Mouse (Mus musculus) hindbrain, embryonic 16.5 days (tissue): ENCODE data around the gene Rab13. TPM values are rescaled to one million over a fixed set of nuclear protein-coding genes. Genes with fewer than 3 reads are reported as not detected.
A peak's percentile ranks its signal among the peaks of the same experiment; 100 is the strongest.

ENCODE experiments used
- ATAC-seq: fragments of 200-750 bp; cut with Nextera tagmentation; 2 replicates; pipeline ENCODE4 v1.8.0; 2017; ENCODE audit warnings: moderate TSS enrichment, moderate library complexity
- H3K27ac ChIP-seq: fragments of 300-500 bp; sonication (generic); 2 replicates; pipeline ENCODE4 v1.5.1; 2014; ENCODE audit warnings: low read depth, mild to moderate bottlenecking, control low read depth, low read length, moderate library complexity
- H3K27me3 ChIP-seq: fragments of 300-500 bp; sonication (generic); replicated peaks from 2 replicates; pipeline ENCODE4 v1.6.1; 2014; ENCODE audit warnings: low read length; ENCODE audit not compliant: control insufficient read depth, insufficient read depth
- H3K36me3 ChIP-seq: fragments of 300-500 bp; sonication (generic); 2 replicates; pipeline ENCODE4 v1.6.1; 2014; ENCODE audit warnings: mild to moderate bottlenecking, low read length, moderate library complexity, mixed read lengths; ENCODE audit not compliant: control insufficient read depth, insufficient read depth
- H3K4me1 ChIP-seq: fragments of 300-500 bp; sonication (generic); 2 replicates; pipeline ENCODE4 v1.6.1; 2014; ENCODE audit warnings: low read depth, low read length; ENCODE audit not compliant: control insufficient read depth, insufficient read depth
- H3K4me2 ChIP-seq: fragments of 300-500 bp; sonication (generic); 2 replicates; pipeline ENCODE4 v1.6.1; 2014; ENCODE audit warnings: mild to moderate bottlenecking, low read length, control low read depth, moderate library complexity
- H3K4me3 ChIP-seq: fragments of 300-500 bp; sonication (generic); 2 replicates; pipeline ENCODE4 v1.5.1; 2014; ENCODE audit warnings: mild to moderate bottlenecking, low read length, control low read depth, moderate library complexity
- H3K9ac ChIP-seq: fragments of 300-500 bp; sonication (generic); 2 replicates; pipeline ENCODE4 v1.6.1; 2014; ENCODE audit warnings: low read depth, mild to moderate bottlenecking, control low read depth, low read length, moderate library complexity
- H3K9me3 ChIP-seq: fragments of 300-500 bp; sonication (generic); 2 replicates; pipeline ENCODE4 v1.6.1; 2014; ENCODE audit warnings: mild to moderate bottlenecking, low read length, moderate library complexity; ENCODE audit not compliant: control insufficient read depth
- WGBS: fragments of 180-500 bp; shearing (Covaris S2); extraction: QIAGEN DNeasy Blood & Tissue Kit; methylation state at CpG from one replicate; pipeline ENCODE4 v1.1.7; 2014; 5-methylcytosine and 5-hydroxymethylcytosine counted together
- polyA plus RNA-seq: library from polyadenylated mRNA; unstranded; fragments of >200 nt; fragmentation: Nextera tagmentation; extraction: Ambion mirVana; gene quantifications from 2 replicates; pipeline ENCODE4 v1.2.1, GENCODE M21; 2015

Gene Rab13
- polyA plus RNA-seq, 1 experiment from 2014 or later = 21.7 TPM

GRCm38 (mm10) chr3:90204582-90204981 lies 8.9 kb upstream of the Rab13 start:
- Histone ChIP-seq H3K36me3 (peaks cover 14% of the 10 kb centered on the region), H3K4me2 (no peak overlapping the region), H3K9me3 (no peaks in the 10 kb centered on the region), H3K27ac (no peak overlapping the region), H3K4me3 (no peak overlapping the region), H3K27me3 (no peaks in the 10 kb centered on the region), H3K4me1 (no peaks in the 10 kb centered on the region), H3K9ac (no peak overlapping the region)
- WGBS = 99% methylated on average over 2 of the region's 2 CpGs
- no peak for ATAC-seq

GRCm38 (mm10) chr3:90208662-90209061 lies 4.8 kb upstream of the Rab13 start:
- no peak for ATAC-seq
- Histone ChIP-seq H3K4me3 (no peak overlapping the region), H3K27me3 (no peaks in the 10 kb centered on the region), H3K9ac (no peak overlapping the region), H3K9me3 (no peaks in the 10 kb centered on the region), H3K36me3 (peaks cover 27% of the 10 kb centered on the region), H3K27ac (no peak overlapping the region), H3K4me1 (peaks cover 19% of the 10 kb centered on the region), H3K4me2 (no peak overlapping the region)
- WGBS = 83% methylated on average over 2 of the region's 2 CpGs

GRCm38 (mm10) chr3:90209908-90210566 lies 3.5 kb upstream of the Rab13 start:
- H3K9ac ChIP-seq = no peak overlapping the region
- H3K4me3 ChIP-seq = no peak overlapping the region
- peaks cover 27% of the 10 kb centered on the region for H3K36me3 ChIP-seq
- H3K4me2 ChIP-seq = no peak overlapping the region
- peaks cover 23% of the 10 kb centered on the region for H3K4me1 ChIP-seq
- H3K27me3 ChIP-seq = no peaks in the 10 kb centered on the region
- H3K9me3 ChIP-seq = no peaks in the 10 kb centered on the region
- H3K27ac ChIP-seq = no peak overlapping the region
- ATAC-seq = no peak
- 98% methylated on average over 5 of the region's 5 CpGs for WGBS

GRCm38 (mm10) chr3:90211475-90212398 lies 1.8 kb upstream of the Rab13 start:
- Histone ChIP-seq H3K4me3 (no peak overlapping the region), H3K27ac (no peak overlapping the region), H3K4me1 (peaks cover 23% of the 10 kb centered on the region), H3K27me3 (no peaks in the 10 kb centered on the region), H3K9ac (no peak overlapping the region), H3K9me3 (no peaks in the 10 kb centered on the region), H3K36me3 (peaks cover 27% of the 10 kb centered on the region), H3K4me2 (peak overlapping the region; percentile 97)
- ATAC-seq = no peak
- 81% methylated on average over 13 of the region's 13 CpGs for WGBS

- 17% methylated on average over 5 of the region's 5 CpGs for WGBS
- ATAC-seq = no peak
- Histone ChIP-seq H3K27ac (no peak overlapping the region), H3K36me3 (peaks cover 26% of the 10 kb centered on the region), H3K4me1 (peaks cover 23% of the 10 kb centered on the region), H3K4me3 (peak overlapping the region; percentile 80), H3K9ac (peak overlapping the region; percentile 85), H3K9me3 (no peaks in the 10 kb centered on the region), H3K27me3 (no peaks in the 10 kb centered on the region), H3K4me2 (peak overlapping the region; percentile 97)
These were observed 772 bp upstream of the Rab13 start for GRCm38 (mm10) chr3:90212723-90213122.

GRCm38 (mm10) chr3:90213956-90214684 lies 625 bp downstream of the Rab13 start:
- ATAC-seq = peak; percentile 61
- Histone ChIP-seq H3K9ac (peak overlapping the region; percentile 85), H3K4me3 (peak overlapping the region; percentile 80), H3K4me2 (peak overlapping the region; percentile 69), H3K4me1 (peaks cover 23% of the 10 kb centered on the region), H3K27ac (peak overlapping the region; percentile 86), H3K36me3 (peaks cover 12% of the 10 kb centered on the region; the same call in 1 of the 2 replicates), H3K9me3 (no peaks in the 10 kb centered on the region), H3K27me3 (no peaks in the 10 kb centered on the region)
- 13% methylated on average over 12 of the region's 12 CpGs for WGBS

GRCm38 (mm10) chr3:90215825-90216380 lies 2.4 kb downstream of the Rab13 start:
- no peaks in the 10 kb centered on the region for H3K27me3 ChIP-seq
- H3K4me1 ChIP-seq = peaks cover 29% of the 10 kb centered on the region
- no peaks in the 10 kb centered on the region for H3K9me3 ChIP-seq
- no peak overlapping the region for H3K27ac ChIP-seq
- H3K4me3 ChIP-seq = no peak overlapping the region
- ATAC-seq = no peak
- WGBS = 48% methylated on average over 1 of the region's 1 CpGs
- H3K9ac ChIP-seq = no peak overlapping the region
- peaks cover 3% of the 10 kb centered on the region; the same call in 1 of the 2 replicates for H3K36me3 ChIP-seq
- no peak overlapping the region for H3K4me2 ChIP-seq

- ATAC-seq = peak; percentile 53
- H3K9ac ChIP-seq = peak overlapping the region; percentile 61
- H3K4me2 ChIP-seq = peak overlapping the region; percentile 80
- 14% methylated on average over 6 of the region's 6 CpGs for WGBS
- H3K27me3 ChIP-seq = no peaks in the 10 kb centered on the region
- no peaks in the 10 kb centered on the region for H3K9me3 ChIP-seq
- peaks cover 8% of the 10 kb centered on the region for H3K4me1 ChIP-seq
- peak overlapping the region; percentile 44 for H3K4me3 ChIP-seq
- H3K27ac ChIP-seq = no peak overlapping the region; the same call in 1 of the 2 replicates
- no peaks in the 10 kb centered on the region for H3K36me3 ChIP-seq
These were observed 6.6 kb downstream of the Rab13 start for GRCm38 (mm10) chr3:90220088-90220487.
